Mouse (Mus musculus): Measurements from ENCODE around the gene Cep131.

DNA sequence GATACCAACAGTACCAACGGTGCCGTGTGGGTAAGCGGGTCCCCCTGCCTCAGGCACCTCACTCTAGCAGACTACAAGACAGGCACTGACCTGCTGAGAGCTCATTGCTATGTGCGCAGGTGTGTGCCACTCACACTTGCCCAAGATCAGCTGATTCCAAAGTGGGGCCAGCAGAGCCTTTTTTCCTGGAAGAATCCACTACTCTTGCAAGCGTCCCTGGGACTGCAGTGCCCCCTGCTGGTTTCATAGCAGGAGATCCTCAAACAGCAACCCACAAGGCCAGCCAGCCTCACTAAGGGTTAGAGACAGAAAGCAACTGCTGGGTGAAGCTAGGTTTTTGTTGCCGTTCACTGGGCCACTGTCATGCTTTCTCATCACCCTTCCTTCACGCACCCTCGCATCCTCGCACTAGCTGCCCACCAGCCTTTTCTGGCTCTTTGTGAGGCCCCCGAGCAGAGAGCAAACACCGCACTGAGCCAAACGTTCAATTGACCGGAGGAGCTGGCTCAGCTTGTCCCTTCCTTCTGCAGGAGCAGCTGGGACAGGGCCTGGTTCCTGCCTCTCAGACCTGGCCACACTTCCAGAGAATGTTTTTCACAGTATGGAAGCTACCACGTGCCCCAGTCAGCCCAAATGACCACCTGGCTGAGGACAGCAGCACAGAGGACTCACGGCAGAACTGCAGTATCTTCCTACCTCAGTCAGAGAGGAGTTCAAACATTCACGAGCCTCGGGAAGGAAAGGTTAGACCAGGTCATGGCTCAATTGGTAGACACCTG lies 34.2 kb upstream of the Cep131 start:
- TF ChIP-seq CTCF (IDR thresholded peaks at IDR 0.05; ENCODE audit: low read depth) (peak; percentile 71), EP300 (IDR thresholded peaks at IDR 0.05; ENCODE audit: low read depth) (no peak)

All from liver, postnatal 0 days (tissue).